Mouse (Mus musculus) thymus, postnatal 36 days (tissue): ENCODE measurements around the gene Nanos2.

Experiments
- DNase-seq, 2 experiments: peaks; one replicate each; pipeline ENCODE4 v3.0.0; 2022; ENCODE audit warnings: mixed read lengths in 2 of 2

Nanos2 gene

DNA sequence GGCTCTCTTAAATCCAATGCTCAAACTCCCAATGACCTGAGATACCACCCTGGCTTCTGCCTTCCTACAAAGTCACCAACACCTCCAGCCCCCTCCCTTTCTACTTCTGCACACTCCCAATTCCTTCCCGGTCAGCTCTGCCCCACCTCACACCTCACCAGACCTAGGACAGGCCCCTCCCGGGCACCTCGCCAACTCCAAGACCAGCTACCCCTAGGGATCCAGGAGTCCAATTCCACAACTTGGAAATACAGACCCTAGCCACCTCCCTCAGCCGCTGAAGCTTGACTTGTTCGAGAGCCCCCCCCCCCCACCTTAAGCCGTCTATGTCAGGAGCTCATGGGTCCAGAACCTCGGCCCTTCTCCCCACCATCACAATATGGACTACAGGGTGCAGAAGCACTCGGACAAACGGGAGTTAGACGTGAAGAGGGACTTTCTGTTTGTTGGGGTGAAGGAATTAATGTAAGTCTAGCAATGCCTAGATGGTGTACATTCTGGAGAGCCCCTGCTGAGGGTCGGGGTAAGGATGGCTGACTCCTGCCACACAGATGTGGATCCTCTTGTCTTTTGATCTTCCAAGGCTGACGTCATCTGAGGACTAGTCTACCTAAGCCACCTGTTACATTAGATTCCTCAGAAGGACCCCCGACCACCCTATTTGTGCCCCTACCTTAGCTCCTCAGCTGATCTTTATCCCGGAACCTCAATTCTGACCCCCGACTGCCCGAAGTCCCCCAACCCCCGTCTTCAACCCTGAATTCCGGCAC is 35.2 kb downstream of the Nanos2 start:
- DNase-seq = no peak

DNA sequence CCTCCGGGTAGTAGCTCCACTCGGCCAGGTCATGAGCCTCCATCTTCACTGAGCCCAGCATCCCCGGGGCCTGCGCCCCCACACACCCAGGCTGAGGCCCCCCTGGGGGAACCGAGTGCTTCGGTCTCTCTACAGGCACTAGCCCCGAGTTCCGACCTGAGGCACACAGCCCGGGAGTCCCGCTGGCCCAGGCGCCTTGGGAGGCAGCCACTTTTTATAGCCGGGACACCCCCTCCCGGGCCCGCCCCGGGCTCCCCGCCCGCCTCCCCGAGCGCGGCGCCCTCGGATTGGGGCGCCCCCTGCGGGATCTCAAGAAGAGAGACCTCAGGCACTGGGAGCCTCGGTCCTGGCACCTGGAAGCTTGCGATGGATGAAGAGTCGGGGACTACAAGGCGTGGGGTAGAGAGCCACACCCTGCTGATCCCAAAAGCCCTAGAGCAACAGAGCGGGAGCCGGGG is 36.2 kb downstream of the Nanos2 start, which contains the start of gene Foxa3:
Gene Foxa3, minus strand, starts transcription at position 182 of the 458 bp plus-strand sequence.
- DNase-seq = peak; percentile 39 to 63

DNA sequence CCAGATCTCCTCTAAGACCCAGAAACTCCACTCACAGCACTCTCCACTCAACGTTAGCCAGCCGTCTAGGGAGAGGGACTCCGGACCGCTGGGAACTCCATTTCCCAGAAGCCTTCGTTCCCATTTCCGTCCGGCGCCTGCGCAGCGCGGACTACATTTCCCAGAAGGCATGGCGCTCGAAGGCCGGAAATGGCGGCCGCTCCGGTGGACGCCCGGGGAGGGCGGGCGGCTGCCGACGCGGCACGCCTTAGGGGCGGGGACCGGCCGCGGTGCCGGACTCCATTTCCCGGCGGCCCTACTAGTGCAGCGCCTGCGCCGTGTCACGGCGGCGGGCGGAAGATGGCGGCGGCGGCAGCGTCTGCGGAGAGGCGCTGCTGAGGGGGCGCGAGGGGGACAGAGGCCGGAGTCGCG is 36.9 kb downstream of the Nanos2 start, which contains the start of gene Sympk:
Gene Sympk, plus strand, starts transcription at position 282 of the 411 bp plus-strand sequence.
- DNase-seq = peak; percentile 92 to 97

DNA sequence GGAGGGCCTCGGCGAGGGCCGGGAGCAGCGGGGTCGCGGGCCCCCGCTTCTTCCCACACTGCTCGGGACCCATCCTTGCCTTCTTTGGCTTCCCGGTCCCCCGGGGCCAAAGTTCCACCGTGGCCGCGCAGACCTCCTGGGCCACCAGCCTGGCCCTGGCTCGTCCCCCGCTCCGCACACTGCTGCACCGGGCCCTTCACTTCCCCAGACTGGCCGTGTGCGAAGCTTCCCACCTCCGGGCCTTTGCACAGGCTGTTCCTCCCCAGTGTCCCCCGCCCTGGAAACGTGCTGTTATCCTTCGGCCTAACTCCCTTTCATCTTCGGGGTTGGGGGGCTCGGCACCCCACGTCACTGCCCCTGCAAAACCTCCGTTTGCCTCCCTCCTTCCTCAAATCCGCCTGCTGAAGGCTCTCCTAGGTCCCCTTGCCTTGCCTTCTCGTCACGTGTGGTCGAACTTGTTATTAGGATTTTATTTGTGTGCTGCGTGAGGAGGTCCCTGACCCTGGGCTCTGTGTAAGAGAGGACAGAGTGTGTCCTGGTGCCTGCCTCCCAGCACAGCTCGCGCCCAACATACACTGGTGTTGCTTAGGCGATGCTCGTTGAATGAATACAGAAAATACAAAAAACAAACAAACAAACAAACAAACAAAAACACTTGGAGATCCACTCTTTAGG is 37.5 kb downstream of the Nanos2 start:
- peak in 1 of 2 experiments; percentile 33 for DNase-seq

DNA sequence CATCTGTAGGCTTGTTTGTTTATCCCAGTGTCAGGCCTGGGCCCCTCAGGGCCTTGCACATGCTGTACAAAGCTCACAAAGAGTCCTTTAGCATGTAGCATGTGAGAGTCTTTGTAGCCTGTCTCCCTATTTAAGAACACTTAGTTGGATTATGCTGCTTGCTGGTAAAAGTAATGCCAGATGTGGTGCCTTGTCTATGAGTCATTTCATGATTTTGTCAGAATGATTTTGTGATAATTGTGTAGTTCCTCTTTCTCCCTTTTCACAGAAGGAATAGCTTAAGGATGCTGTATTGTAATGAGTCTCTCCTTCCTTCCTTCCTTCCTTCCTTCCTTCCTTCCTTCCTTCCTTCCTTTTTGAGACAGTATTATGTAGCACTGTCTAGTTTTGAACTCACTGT is 40.9 kb downstream of the Nanos2 start:
- no peak for DNase-seq

DNA sequence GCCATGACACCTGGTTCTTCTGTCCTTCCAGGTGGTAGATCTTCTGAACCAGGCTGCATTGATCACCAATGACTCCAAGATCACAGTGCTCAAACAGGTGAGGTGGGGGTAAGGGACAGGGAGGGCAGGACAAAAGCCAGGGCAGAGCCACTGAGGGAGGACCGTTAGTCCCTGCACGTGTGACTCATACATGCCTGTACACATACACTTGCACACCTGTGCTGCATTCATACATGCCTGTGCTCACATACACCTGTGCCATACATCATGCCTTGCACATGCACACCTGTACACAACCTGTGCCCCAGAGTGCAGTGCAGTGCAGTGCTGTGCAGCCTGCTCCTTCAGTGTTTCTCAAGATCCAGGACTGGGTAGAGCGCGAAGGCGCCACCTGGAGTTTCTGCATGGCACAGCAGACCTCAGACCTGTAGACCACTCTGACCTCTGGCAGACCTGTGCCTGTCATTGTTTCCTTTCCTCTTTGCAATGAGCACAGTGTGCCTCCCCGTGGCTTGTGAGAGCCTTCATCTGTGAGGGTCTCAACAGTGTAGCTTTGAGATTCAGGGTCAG is 42.0 kb downstream of the Nanos2 start:
- peak; percentile 66 for DNase-seq

DNA sequence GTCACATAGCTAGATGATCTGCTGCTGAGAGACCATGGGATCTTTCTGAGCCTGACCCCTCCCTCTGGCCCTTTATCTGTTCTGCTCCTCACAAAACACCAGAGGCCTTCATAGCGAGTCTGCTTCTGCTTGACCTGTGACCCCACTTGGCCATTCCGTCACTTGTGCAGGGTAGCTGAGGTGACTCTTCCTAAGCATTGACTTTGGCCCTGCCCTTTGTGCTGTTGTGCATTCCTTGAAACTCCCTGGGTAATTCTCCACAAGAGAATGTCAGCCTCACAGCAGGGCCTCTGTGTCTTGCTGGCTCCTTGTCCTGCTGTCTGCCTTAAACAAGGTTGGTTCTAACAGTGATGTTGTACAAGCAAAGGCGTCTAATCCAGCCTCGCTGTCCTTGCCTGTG is 44.4 kb downstream of the Nanos2 start:
- no peak for DNase-seq
